Mouse (Mus musculus): ENCODE measurements around the gene Adh6b.
"Not testable (repeated sequence)": the region's sequence is repeated elsewhere in the genome, so short reads cannot be mapped to it uniquely, and the experiment has no call there.

Gene Adh6b

GRCm38 (mm10) chr3:138360721-138361120, 19.1 kb downstream of the Adh6b start:
- no peak for DNase-seq (ENCODE audit: low spot score in 2 of 2)

GRCm38 (mm10) chr3:138362920-138363319, 21.3 kb downstream of the Adh6b start:
- no peak for DNase-seq (ENCODE audit: low spot score in 2 of 2)

GRCm38 (mm10) chr3:138366181-138366580, 24.6 kb downstream of the Adh6b start:
- no peak for DNase-seq (ENCODE audit: low spot score in 2 of 2)

- no peak for DNase-seq (ENCODE audit: low spot score in 2 of 2)
Measured at GRCm38 (mm10) chr3:138369546-138369945, 28.0 kb downstream of the Adh6b start.

GRCm38 (mm10) chr3:138370289-138370688, 28.7 kb downstream of the Adh6b start:
- DNase-seq (ENCODE audit: low spot score in 2 of 2) = not testable (repeated sequence)

GRCm38 (mm10) chr3:138373920-138374319, 32.3 kb downstream of the Adh6b start:
- no peak for DNase-seq (ENCODE audit: low spot score in 2 of 2)

GRCm38 (mm10) chr3:138375148-138375547, 33.6 kb downstream of the Adh6b start:
- DNase-seq (ENCODE audit: low spot score in 2 of 2) = no peak

- DNase-seq (ENCODE audit: low spot score in 2 of 2) = no peak
Measured at GRCm38 (mm10) chr3:138381133-138381532, 39.6 kb downstream of the Adh6b start.

- no peak for DNase-seq (ENCODE audit: low spot score in 2 of 2)
Measured at GRCm38 (mm10) chr3:138387155-138387554, 45.6 kb downstream of the Adh6b start.

- DNase-seq (ENCODE audit: low spot score in 2 of 2) = no peak
Measured at GRCm38 (mm10) chr3:138404872-138405271, 63.3 kb downstream of the Adh6b start.

GRCm38 (mm10) chr3:138405341-138405740, 63.8 kb downstream of the Adh6b start:
- peak; percentile 73 to 74 for DNase-seq (ENCODE audit: low spot score in 2 of 2)

- no peak for DNase-seq (ENCODE audit: low spot score in 2 of 2)
Measured at GRCm38 (mm10) chr3:138405840-138406239, 64.3 kb downstream of the Adh6b start.

GRCm38 (mm10) chr3:138407920-138408319, 66.3 kb downstream of the Adh6b start:
- no peak for DNase-seq (ENCODE audit: low spot score in 2 of 2)
